Mouse (Mus musculus) forebrain, embryonic 12.5 days (tissue): ENCODE data around the gene Ppp1cb. TPM values are rescaled to one million over a fixed set of nuclear protein-coding genes. Genes with fewer than 3 reads are reported as not detected.

Experiments
- ATAC-seq: fragments of 200-750 bp; cut with Nextera tagmentation; 2 replicates; pipeline ENCODE4 v1.8.0; 2017; ENCODE audit warnings: moderate TSS enrichment; ENCODE audit not compliant: low FRiP score
- H3K27ac ChIP-seq: fragments of 300-500 bp; sonication (generic); 2 replicates; pipeline ENCODE4 v1.5.1; 2016; ENCODE audit warnings: mild to moderate bottlenecking
- H3K27me3 ChIP-seq: fragments of 300-500 bp; sonication (generic); 2 replicates; pipeline ENCODE4 v1.6.1; 2016; ENCODE audit warnings: mild to moderate bottlenecking
- H3K36me3 ChIP-seq: fragments of 300-500 bp; sonication (generic); replicated peaks from 2 replicates; pipeline ENCODE4 v1.6.1; 2016; ENCODE audit warnings: mild to moderate bottlenecking
- H3K4me1 ChIP-seq: fragments of 300-500 bp; sonication (generic); 2 replicates; pipeline ENCODE4 v1.6.1; 2016
- H3K4me2 ChIP-seq: fragments of 300-500 bp; sonication (generic); 2 replicates; pipeline ENCODE4 v1.6.1; 2016; ENCODE audit warnings: mild to moderate bottlenecking, moderate library complexity
- H3K4me3 ChIP-seq: fragments of 300-500 bp; sonication (generic); replicated peaks from 2 replicates; pipeline ENCODE4 v1.5.1; 2016; ENCODE audit warnings: mild to moderate bottlenecking
- H3K9ac ChIP-seq: fragments of 300-500 bp; sonication (generic); 2 replicates; pipeline ENCODE4 v1.6.1; 2016; ENCODE audit warnings: mild to moderate bottlenecking
- H3K9me3 ChIP-seq: fragments of 300-500 bp; sonication (generic); 2 replicates; pipeline ENCODE4 v1.6.1; 2016
- WGBS: fragments of 180-500 bp; shearing (Covaris S2); methylation state at CpG from one replicate; pipeline ENCODE4 v1.1.7; 2016; 5-methylcytosine and 5-hydroxymethylcytosine counted together
- polyA plus RNA-seq: library from polyadenylated mRNA; unstranded; fragments of >200 nt; fragmentation: Nextera tagmentation; extraction: Ambion mirVana; gene quantifications from 2 replicates; pipeline ENCODE4 v1.2.1, GENCODE M21; 2016

Ppp1cb gene
- polyA plus RNA-seq, 1 experiment from 2014 or later, result 226 TPM

GRCm38 (mm10) chr5:32446810-32447209 lies 11.8 kb upstream of the Ppp1cb start:
- ATAC-seq, result no peak
- H3K4me1 ChIP-seq, result peaks cover 5% of the 10 kb centered on the region
- no peak overlapping the region for H3K27ac ChIP-seq
- H3K27me3 ChIP-seq, result no peaks in the 10 kb centered on the region
- no peaks in the 10 kb centered on the region for H3K9me3 ChIP-seq
- no peak overlapping the region for H3K4me2 ChIP-seq
- H3K4me3 ChIP-seq, result no peak overlapping the region
- H3K9ac ChIP-seq, result no peak overlapping the region
- no peaks in the 10 kb centered on the region for H3K36me3 ChIP-seq

GRCm38 (mm10) chr5:32459251-32459881 lies 723 bp downstream of the Ppp1cb start:
- Histone ChIP-seq H3K27ac (peak overlapping the region; percentile 100), H3K9me3 (no peaks in the 10 kb centered on the region), H3K36me3 (no peaks in the 10 kb centered on the region), H3K4me1 (peaks cover 9% of the 10 kb centered on the region), H3K9ac (peak overlapping the region; percentile 100), H3K4me3 (peak overlapping the region; percentile 95), H3K4me2 (peak overlapping the region; percentile 57), H3K27me3 (no peaks in the 10 kb centered on the region)
- under 1% methylated on average over 53 of the region's 63 CpGs for WGBS
- ATAC-seq, result peak; percentile 82

- H3K9me3 ChIP-seq, result no peaks in the 10 kb centered on the region
- H3K4me2 ChIP-seq, result peak overlapping the region; percentile 57
- H3K4me3 ChIP-seq, result peak overlapping the region; percentile 95
- peak overlapping the region; percentile 100 for H3K9ac ChIP-seq
- H3K27me3 ChIP-seq, result no peaks in the 10 kb centered on the region
- H3K36me3 ChIP-seq, result no peaks in the 10 kb centered on the region
- H3K4me1 ChIP-seq, result peaks cover 9% of the 10 kb centered on the region
- ATAC-seq, result no peak
- WGBS, result under 1% methylated on average over 19 of the region's 19 CpGs
- H3K27ac ChIP-seq, result peak overlapping the region; percentile 100
Measured at GRCm38 (mm10) chr5:32459882-32460751, 1.5 kb downstream of the Ppp1cb start.

GRCm38 (mm10) chr5:32460973-32461372 lies 2.3 kb downstream of the Ppp1cb start:
- no peak for ATAC-seq
- H3K9ac ChIP-seq, result peak overlapping the region; percentile 39; the same call in 1 of the 2 replicates

GRCm38 (mm10) chr5:32472332-32473028 lies 13.8 kb downstream of the Ppp1cb start:
- no peaks in the 10 kb centered on the region for H3K4me1 ChIP-seq
- H3K4me3 ChIP-seq, result no peak overlapping the region
- H3K4me2 ChIP-seq, result no peak overlapping the region
- H3K36me3 ChIP-seq, result no peaks in the 10 kb centered on the region
- no peaks in the 10 kb centered on the region for H3K27me3 ChIP-seq
- ATAC-seq, result no peak
- H3K27ac ChIP-seq, result no peak overlapping the region
- H3K9ac ChIP-seq, result no peak overlapping the region
- 92% methylated on average over 4 of the region's 4 CpGs for WGBS
- no peaks in the 10 kb centered on the region for H3K9me3 ChIP-seq

More at GRCm38 (mm10) chr5:32460973-32461372, 2.3 kb downstream of the Ppp1cb start:
- Histone ChIP-seq H3K9me3 (no peaks in the 10 kb centered on the region), H3K4me2 (peak overlapping the region; percentile 48), H3K27ac (no peak overlapping the region), H3K4me1 (peaks cover 9% of the 10 kb centered on the region), H3K4me3 (peak overlapping the region; percentile 27), H3K36me3 (no peaks in the 10 kb centered on the region), H3K27me3 (no peaks in the 10 kb centered on the region)
- 52% methylated on average over 2 of the region's 2 CpGs for WGBS

GRCm38 (mm10) chr5:32473029-32473352 lies 14.3 kb downstream of the Ppp1cb start:
- Histone ChIP-seq H3K4me1 (no peaks in the 10 kb centered on the region), H3K9me3 (no peaks in the 10 kb centered on the region), H3K4me3 (no peak overlapping the region), H3K4me2 (no peak overlapping the region), H3K27me3 (no peaks in the 10 kb centered on the region), H3K36me3 (no peaks in the 10 kb centered on the region), H3K9ac (no peak overlapping the region), H3K27ac (no peak overlapping the region)
- ATAC-seq, result no peak
- 94% methylated on average over 2 of the region's 2 CpGs for WGBS

GRCm38 (mm10) chr5:32476501-32476900 lies 17.9 kb downstream of the Ppp1cb start:
- Histone ChIP-seq H3K4me1 (no peaks in the 10 kb centered on the region), H3K36me3 (peaks cover 28% of the 10 kb centered on the region), H3K9ac (no peak overlapping the region), H3K27ac (no peak overlapping the region), H3K4me2 (no peak overlapping the region), H3K27me3 (no peaks in the 10 kb centered on the region), H3K4me3 (no peak overlapping the region), H3K9me3 (no peaks in the 10 kb centered on the region)
- no peak for ATAC-seq

GRCm38 (mm10) chr5:32478972-32479371 lies 20.3 kb downstream of the Ppp1cb start:
- ATAC-seq, result no peak
- no peak overlapping the region for H3K4me2 ChIP-seq
- no peaks in the 10 kb centered on the region for H3K9me3 ChIP-seq
- H3K9ac ChIP-seq, result no peak overlapping the region
- peaks cover 39% of the 10 kb centered on the region for H3K36me3 ChIP-seq
- 94% methylated on average over 4 of the region's 4 CpGs for WGBS
- H3K27me3 ChIP-seq, result no peaks in the 10 kb centered on the region
- H3K4me1 ChIP-seq, result no peaks in the 10 kb centered on the region
- H3K4me3 ChIP-seq, result no peak overlapping the region
- H3K27ac ChIP-seq, result no peak overlapping the region

GRCm38 (mm10) chr5:32485430-32485829 lies 26.8 kb downstream of the Ppp1cb start:
- Histone ChIP-seq H3K36me3 (peaks cover 68% of the 10 kb centered on the region), H3K27ac (no peak overlapping the region), H3K4me1 (no peaks in the 10 kb centered on the region), H3K4me3 (no peak overlapping the region), H3K27me3 (no peaks in the 10 kb centered on the region), H3K4me2 (no peak overlapping the region), H3K9ac (no peak overlapping the region), H3K9me3 (no peaks in the 10 kb centered on the region)
- ATAC-seq, result no peak
- WGBS, result 94% methylated on average over 3 of the region's 3 CpGs

GRCm38 (mm10) chr5:32488044-32488443 lies 29.4 kb downstream of the Ppp1cb start:
- H3K4me3 ChIP-seq, result no peak overlapping the region

GRCm38 (mm10) chr5:32494084-32494700 lies 35.5 kb downstream of the Ppp1cb start:
- Histone ChIP-seq H3K9me3 (no peaks in the 10 kb centered on the region), H3K4me1 (no peaks in the 10 kb centered on the region), H3K36me3 (peaks cover 42% of the 10 kb centered on the region), H3K4me2 (no peak overlapping the region), H3K4me3 (no peak overlapping the region), H3K9ac (no peak overlapping the region), H3K27me3 (no peaks in the 10 kb centered on the region), H3K27ac (no peak overlapping the region)
- 75% methylated on average over 3 of the region's 3 CpGs for WGBS
- ATAC-seq, result no peak

More at GRCm38 (mm10) chr5:32488044-32488443, 29.4 kb downstream of the Ppp1cb start:
- Histone ChIP-seq H3K4me2 (no peak overlapping the region), H3K9ac (no peak overlapping the region), H3K27ac (no peak overlapping the region), H3K9me3 (no peaks in the 10 kb centered on the region), H3K27me3 (no peaks in the 10 kb centered on the region), H3K4me1 (no peaks in the 10 kb centered on the region), H3K36me3 (peaks cover 62% of the 10 kb centered on the region)
- 96% methylated on average over 2 of the region's 2 CpGs for WGBS
- no peak for ATAC-seq

- no peaks in the 10 kb centered on the region for H3K9me3 ChIP-seq
- H3K36me3 ChIP-seq, result peaks cover 9% of the 10 kb centered on the region
- H3K27ac ChIP-seq, result no peak overlapping the region
- H3K9ac ChIP-seq, result no peak overlapping the region
- no peak overlapping the region for H3K4me2 ChIP-seq
- WGBS, result 84% methylated on average over 3 of the region's 3 CpGs
- H3K4me3 ChIP-seq, result no peak overlapping the region
- no peaks in the 10 kb centered on the region for H3K4me1 ChIP-seq
- ATAC-seq, result no peak
- H3K27me3 ChIP-seq, result no peaks in the 10 kb centered on the region
Measured at GRCm38 (mm10) chr5:32508766-32509165, 50.1 kb downstream of the Ppp1cb start.
